Mouse (Mus musculus) embryonic facial prominence, embryonic 13.5 days (tissue): ENCODE measurements at regions not wholly inside any gene's neighbourhood (a gene's known extent, or its start where the extent isn't known, plus 50 kb on each side); places are given as distances from the start of the nearest gene placed in this dataset.

Experiments
- ATAC-seq: fragments of 200-750 bp; cut with Nextera tagmentation; 2 replicates; pipeline ENCODE4 v1.8.0; 2017; ENCODE audit warnings: low read depth; ENCODE audit not compliant: insufficient number of reproducible peaks, insufficient read depth, low FRiP score, low TSS enrichment
- H3K27ac ChIP-seq: fragments of 300-500 bp; sonication (generic); 2 replicates; pipeline ENCODE4 v1.5.1; 2015; ENCODE audit warnings: moderate library complexity, mild to moderate bottlenecking, inconsistent platforms
- H3K27me3 ChIP-seq: fragments of 300-500 bp; sonication (generic); 2 replicates; pipeline ENCODE4 v1.6.1; 2015; ENCODE audit warnings: mild to moderate bottlenecking, inconsistent platforms
- H3K36me3 ChIP-seq: fragments of 300-500 bp; sonication (generic); 2 replicates; pipeline ENCODE4 v1.6.1; 2015; ENCODE audit warnings: mild to moderate bottlenecking, inconsistent platforms
- H3K4me1 ChIP-seq: fragments of 300-500 bp; sonication (generic); 2 replicates; pipeline ENCODE4 v1.6.1; 2015; ENCODE audit warnings: inconsistent platforms
- H3K4me2 ChIP-seq: fragments of 300-500 bp; sonication (generic); 2 replicates; pipeline ENCODE4 v1.6.1; 2015; ENCODE audit warnings: moderate library complexity, mild to moderate bottlenecking, inconsistent platforms
- H3K4me3 ChIP-seq: fragments of 300-500 bp; sonication (generic); 2 replicates; pipeline ENCODE4 v1.5.1; 2015; ENCODE audit warnings: mild to moderate bottlenecking, inconsistent platforms
- H3K9ac ChIP-seq: fragments of 300-500 bp; sonication (generic); 2 replicates; pipeline ENCODE4 v1.6.1; 2015; ENCODE audit warnings: mild to moderate bottlenecking, inconsistent platforms
- H3K9me3 ChIP-seq: fragments of 300-500 bp; sonication (generic); 2 replicates; pipeline ENCODE4 v1.6.1; 2016; ENCODE audit warnings: inconsistent platforms
- WGBS: fragments of 180-500 bp; shearing (Covaris S2); methylation state at CpG from one replicate; pipeline ENCODE4 v1.1.7; 2015; ENCODE audit warnings: mixed read lengths; 5-methylcytosine and 5-hydroxymethylcytosine counted together

DNA sequence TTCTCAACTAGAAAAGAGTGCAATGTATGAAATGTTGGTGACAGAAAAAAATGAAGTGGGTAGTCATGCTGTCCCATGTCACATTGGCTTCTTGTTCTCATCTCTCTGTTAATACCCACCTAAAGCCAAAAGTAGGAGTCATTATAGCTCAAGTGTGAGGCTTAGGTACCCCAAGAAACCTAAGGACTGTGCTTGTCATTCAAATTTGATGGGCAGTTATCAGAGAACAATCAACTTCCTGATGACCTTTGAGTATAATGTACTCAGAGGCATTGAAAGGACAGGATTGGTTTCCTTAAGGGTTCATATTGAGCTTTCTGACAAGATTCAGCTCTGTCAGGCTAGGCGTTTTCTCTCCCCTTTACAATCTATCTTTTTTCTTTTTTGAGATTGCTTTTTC, 231.8 kb upstream of the Atp2b1 start:
- peaks cover 9% of the 10 kb centered on the region for H3K4me1 ChIP-seq
- H3K4me3 ChIP-seq: no peak overlapping the region
- ATAC-seq: no peak
- H3K4me2 ChIP-seq: no peak overlapping the region
- no peaks in the 10 kb centered on the region for H3K27me3 ChIP-seq
- 95% methylated on average over 1 of the region's 1 CpGs for WGBS
- H3K9me3 ChIP-seq: no peaks in the 10 kb centered on the region
- H3K27ac ChIP-seq: no peak overlapping the region
- no peak overlapping the region for H3K9ac ChIP-seq
- H3K36me3 ChIP-seq: no peaks in the 10 kb centered on the region

DNA sequence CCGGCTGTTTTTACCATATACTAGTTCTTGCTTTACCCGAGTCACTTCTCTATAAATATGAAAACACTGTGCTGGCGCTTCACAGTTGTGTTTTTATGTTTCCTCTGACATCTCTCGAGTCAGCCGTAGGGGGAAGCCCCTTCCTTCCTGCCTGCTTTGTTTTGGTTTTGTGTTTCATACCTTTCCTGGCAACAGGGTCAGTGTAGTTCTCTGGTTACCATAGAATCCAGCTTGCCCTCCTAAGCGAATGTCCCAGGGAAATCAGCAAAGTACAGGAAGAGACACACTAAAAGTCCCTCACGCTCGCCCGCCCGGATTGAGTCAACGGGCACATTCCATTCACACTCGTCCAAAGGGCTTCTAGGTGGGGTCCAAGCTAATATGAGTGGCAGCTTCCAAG, 230.0 kb upstream of the Atp2b1 start:
- H3K27me3 ChIP-seq: no peaks in the 10 kb centered on the region
- H3K27ac ChIP-seq: no peak overlapping the region
- peaks cover 9% of the 10 kb centered on the region for H3K4me1 ChIP-seq
- H3K4me2 ChIP-seq: peak overlapping the region; percentile 55
- H3K9ac ChIP-seq: peak overlapping the region; percentile 32; the same call in 1 of the 2 replicates
- H3K36me3 ChIP-seq: no peaks in the 10 kb centered on the region
- ATAC-seq: 0 out of 2 replicates have a peak, but pooled peaks have one; percentile 26
- H3K4me3 ChIP-seq: peak overlapping the region; percentile 31
- 8% methylated on average over 12 of the region's 12 CpGs for WGBS
- H3K9me3 ChIP-seq: no peaks in the 10 kb centered on the region

DNA sequence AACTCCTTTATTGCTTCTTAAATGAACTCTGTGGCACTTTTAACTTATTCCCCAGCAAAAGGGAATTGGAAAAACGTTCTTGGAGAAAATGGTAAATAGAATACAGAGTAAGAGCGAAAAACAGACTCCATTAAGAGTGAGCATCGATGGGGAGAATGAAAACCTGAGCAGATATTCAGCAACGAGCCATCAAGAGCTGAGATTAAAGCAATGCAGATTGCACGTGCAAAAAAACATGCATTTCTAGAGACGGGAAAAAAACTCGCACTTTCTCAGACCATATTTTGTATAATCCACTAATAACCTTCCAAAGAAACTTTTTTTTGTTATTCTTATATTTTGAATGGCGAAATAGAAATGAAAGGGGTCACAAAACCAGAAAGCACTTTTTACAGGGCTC, 229.5 kb upstream of the Atp2b1 start:
- Histone ChIP-seq H3K4me1 (peaks cover 9% of the 10 kb centered on the region), H3K27me3 (no peaks in the 10 kb centered on the region), H3K4me2 (peak overlapping the region; percentile 55), H3K4me3 (peak overlapping the region; percentile 31; the same call in 1 of the 2 replicates), H3K9ac (no peak overlapping the region), H3K27ac (no peak overlapping the region), H3K9me3 (no peaks in the 10 kb centered on the region), H3K36me3 (no peaks in the 10 kb centered on the region)
- WGBS: 54% methylated on average over 8 of the region's 8 CpGs
- ATAC-seq: no peak

DNA sequence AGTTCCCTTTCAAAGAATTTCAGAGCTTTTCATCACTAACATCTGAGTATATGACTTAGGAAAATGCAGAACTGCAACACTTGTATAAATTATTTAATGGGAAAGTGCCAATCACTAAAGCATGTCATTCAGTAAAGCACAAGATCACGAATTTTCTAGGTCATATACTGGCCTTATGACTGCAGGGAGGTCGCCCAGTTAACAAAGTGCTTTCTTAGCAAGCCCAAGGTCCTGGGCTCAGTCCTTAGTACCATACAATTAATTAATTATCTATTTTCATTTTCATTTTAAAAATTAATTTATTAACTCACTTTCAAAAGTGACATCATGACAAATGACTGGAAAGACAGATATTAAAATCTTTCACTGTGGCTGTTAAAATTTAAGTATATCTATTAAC, 228.5 kb upstream of the Atp2b1 start:
- no peaks in the 10 kb centered on the region for H3K9me3 ChIP-seq
- no peak for ATAC-seq
- H3K27ac ChIP-seq: no peak overlapping the region
- no peak overlapping the region for H3K4me2 ChIP-seq
- peaks cover 9% of the 10 kb centered on the region for H3K4me1 ChIP-seq
- no peak overlapping the region for H3K9ac ChIP-seq
- 72% methylated on average over 2 of the region's 2 CpGs for WGBS
- no peak overlapping the region for H3K4me3 ChIP-seq
- H3K36me3 ChIP-seq: no peaks in the 10 kb centered on the region
- no peaks in the 10 kb centered on the region for H3K27me3 ChIP-seq

DNA sequence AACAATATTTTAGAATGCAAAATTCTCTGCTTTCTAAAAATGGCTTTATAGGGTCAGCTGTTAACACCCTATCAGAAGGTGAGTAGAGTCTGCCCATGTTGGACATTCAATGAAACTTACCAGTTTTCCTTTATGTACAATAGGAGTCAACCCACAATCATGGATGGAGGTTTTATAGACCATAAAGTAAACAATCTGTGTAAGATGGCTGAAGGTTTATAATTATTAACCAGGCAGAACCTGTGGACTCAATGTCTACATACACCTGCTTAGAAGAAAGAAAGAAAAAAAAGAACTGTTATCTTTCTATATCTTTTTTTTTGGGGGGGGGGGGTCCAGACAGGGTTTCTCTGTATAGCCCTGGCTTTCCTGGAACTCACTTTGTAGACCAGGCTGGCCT, 227.8 kb upstream of the Atp2b1 start:
- ATAC-seq: no peak
- H3K9ac ChIP-seq: no peak overlapping the region
- H3K36me3 ChIP-seq: no peaks in the 10 kb centered on the region

DNA sequence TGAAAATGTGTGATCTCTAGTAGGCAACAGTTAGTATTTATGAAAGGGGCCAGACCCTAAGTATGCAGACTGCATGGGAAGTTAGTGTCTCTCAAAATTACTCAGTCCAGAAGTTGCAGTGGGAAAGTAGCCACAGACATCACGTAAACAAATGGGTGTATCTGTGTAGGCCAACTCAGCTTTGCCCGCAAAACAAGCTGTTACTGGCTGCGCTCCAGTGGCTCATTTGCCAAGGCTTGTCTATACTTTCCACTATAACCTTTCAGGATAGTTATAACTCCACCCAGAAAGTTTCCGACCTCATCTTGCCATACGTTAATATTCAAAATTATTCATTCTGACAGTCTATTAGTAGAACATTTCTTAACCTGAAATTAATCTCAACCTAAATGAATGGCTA, 222.4 kb upstream of the Atp2b1 start:
- Histone ChIP-seq H3K27ac (no peak overlapping the region), H3K4me3 (no peak overlapping the region), H3K4me2 (no peak overlapping the region), H3K9me3 (no peaks in the 10 kb centered on the region), H3K9ac (no peak overlapping the region), H3K27me3 (no peaks in the 10 kb centered on the region), H3K36me3 (no peaks in the 10 kb centered on the region), H3K4me1 (no peaks in the 10 kb centered on the region)
- no peak for ATAC-seq
- WGBS: 79% methylated on average over 5 of the region's 5 CpGs

More for the DNA sequence above, 227.8 kb upstream of the Atp2b1 start:
- Histone ChIP-seq H3K4me1 (peaks cover 9% of the 10 kb centered on the region), H3K4me3 (no peak overlapping the region), H3K27me3 (no peaks in the 10 kb centered on the region), H3K27ac (no peak overlapping the region), H3K4me2 (no peak overlapping the region), H3K9me3 (no peaks in the 10 kb centered on the region)

DNA sequence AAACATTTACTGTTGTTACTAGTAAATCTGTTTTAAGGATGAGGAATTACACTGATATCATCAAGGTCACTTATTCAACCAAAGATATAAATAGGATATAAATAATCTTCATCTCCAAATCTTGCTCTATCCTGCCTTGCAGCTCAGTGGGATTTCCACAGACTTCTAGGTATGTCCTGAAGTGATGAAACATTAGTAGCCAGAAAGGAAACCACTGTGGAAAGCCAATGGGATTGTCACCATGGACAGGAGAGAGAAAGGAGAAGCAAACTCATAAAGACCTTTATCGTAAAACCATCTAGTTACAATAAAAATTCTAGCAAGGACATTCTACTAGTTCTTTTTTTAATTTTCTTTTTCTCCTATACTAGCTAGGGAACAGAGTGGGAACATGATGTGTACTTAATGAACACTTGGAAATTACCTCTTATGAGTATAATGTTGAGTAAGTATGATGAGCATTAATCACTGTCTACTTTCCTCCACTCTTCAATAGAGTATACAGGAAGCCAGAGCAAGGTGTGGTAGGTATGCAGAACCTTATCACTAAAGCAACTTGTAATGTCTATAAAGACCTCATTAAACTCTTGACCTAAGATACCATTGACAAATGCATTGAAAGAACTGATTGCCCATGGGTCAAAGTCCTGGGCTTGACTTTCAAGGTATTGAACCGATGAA, 219.4 kb upstream of the Atp2b1 start:
- Histone ChIP-seq H3K36me3 (no peaks in the 10 kb centered on the region), H3K9me3 (no peaks in the 10 kb centered on the region), H3K27ac (no peak overlapping the region), H3K9ac (no peak overlapping the region), H3K4me2 (no peak overlapping the region), H3K4me1 (no peaks in the 10 kb centered on the region), H3K4me3 (no peak overlapping the region), H3K27me3 (no peaks in the 10 kb centered on the region)
- 91% methylated on average over 2 of the region's 2 CpGs for WGBS
- no peak for ATAC-seq

DNA sequence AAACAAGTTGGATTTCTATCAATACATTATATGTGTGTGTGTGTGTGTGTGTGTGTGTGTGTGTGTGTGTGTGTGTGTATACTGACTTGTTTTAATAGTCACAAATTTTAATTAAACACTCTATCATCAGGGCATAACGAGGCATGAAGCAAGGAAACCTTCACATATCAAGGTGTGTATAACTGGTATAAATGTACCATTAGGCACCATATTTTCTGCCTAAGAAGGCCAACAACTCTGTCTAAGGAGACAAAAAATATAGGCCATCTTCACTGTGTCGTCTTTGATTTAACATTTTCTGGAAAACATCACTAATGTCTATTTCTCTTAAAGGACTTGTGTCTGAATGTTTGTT, 218.9 kb upstream of the Atp2b1 start:
- 93% methylated on average over 2 of the region's 2 CpGs for WGBS
- H3K9ac ChIP-seq: no peak overlapping the region
- H3K4me1 ChIP-seq: no peaks in the 10 kb centered on the region
- no peak overlapping the region for H3K27ac ChIP-seq
- no peak overlapping the region for H3K4me3 ChIP-seq
- no peak for ATAC-seq
- no peaks in the 10 kb centered on the region for H3K36me3 ChIP-seq
- no peaks in the 10 kb centered on the region for H3K27me3 ChIP-seq
- no peaks in the 10 kb centered on the region for H3K9me3 ChIP-seq
- no peak overlapping the region for H3K4me2 ChIP-seq

DNA sequence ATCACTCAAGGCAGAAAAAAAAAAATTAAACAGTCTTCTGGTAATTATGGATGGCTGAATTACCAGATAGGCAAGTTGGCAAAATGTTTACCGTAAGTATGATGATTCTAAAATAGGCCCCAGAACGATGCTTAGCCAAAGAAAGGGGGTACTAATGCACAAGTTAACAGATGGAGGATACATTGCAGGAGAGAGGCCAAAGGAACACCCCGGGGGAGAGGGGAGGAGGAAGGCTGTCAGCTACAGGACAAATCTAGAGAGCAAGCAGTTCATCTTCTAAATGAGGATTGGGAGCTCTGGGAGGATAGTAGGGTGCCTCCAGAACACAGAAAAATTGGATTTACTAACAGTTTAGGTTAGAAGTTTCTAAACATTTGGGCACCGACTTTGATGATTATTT, 216.3 kb upstream of the Atp2b1 start:
- Histone ChIP-seq H3K36me3 (no peaks in the 10 kb centered on the region), H3K9ac (no peak overlapping the region), H3K4me3 (no peak overlapping the region), H3K27ac (no peak overlapping the region), H3K4me2 (no peak overlapping the region), H3K4me1 (no peaks in the 10 kb centered on the region), H3K27me3 (no peaks in the 10 kb centered on the region), H3K9me3 (no peaks in the 10 kb centered on the region)
- 77% methylated on average over 4 of the region's 4 CpGs for WGBS
- ATAC-seq: no peak

DNA sequence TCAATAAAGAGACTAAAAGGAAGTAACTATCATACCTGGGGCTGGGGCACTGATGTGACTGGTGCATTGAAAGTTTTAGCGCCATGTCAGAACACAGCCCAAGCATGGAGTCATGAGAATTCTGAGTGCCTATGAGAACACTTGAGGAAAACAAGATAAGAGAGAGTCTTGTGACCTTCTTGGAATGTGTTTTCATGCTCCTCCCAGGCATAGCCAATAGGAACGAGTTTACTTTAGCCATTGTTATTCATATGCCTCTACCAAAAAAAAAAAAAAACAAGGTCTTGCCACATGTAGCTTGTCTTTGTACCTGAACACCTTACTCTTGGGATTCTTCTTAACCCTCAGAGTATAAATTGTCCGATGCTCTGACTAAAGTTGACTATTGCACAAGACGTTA, 214.6 kb upstream of the Atp2b1 start:
- H3K27me3 ChIP-seq: no peaks in the 10 kb centered on the region
- H3K4me2 ChIP-seq: no peak overlapping the region
- no peak for ATAC-seq
- no peaks in the 10 kb centered on the region for H3K36me3 ChIP-seq
- no peaks in the 10 kb centered on the region for H3K4me1 ChIP-seq
- H3K9ac ChIP-seq: no peak overlapping the region
- H3K4me3 ChIP-seq: no peak overlapping the region
- no peaks in the 10 kb centered on the region for H3K9me3 ChIP-seq
- 91% methylated on average over 4 of the region's 4 CpGs for WGBS
- H3K27ac ChIP-seq: no peak overlapping the region

DNA sequence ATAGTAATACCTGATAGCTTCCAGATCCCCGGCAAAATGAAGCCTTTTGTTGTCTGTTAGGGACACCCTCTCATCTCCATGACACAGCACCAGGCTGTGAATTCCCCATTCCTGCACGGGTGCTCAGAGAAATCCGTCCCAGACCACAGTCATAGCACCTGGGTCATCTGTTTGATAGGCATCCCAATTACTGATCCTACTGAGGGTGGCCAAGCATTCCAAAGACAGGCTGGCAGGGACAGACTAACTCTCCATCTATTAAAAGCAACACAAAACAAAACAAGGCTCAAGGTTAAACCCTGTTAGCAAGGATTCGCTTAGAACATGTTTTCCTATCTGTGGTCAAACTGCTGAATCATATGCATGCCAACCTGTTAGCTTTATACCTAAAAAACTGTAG, 213.8 kb upstream of the Atp2b1 start:
- H3K9ac ChIP-seq: no peak overlapping the region
- H3K27ac ChIP-seq: no peak overlapping the region
- H3K4me3 ChIP-seq: no peak overlapping the region
- H3K9me3 ChIP-seq: no peaks in the 10 kb centered on the region
- WGBS: 50% methylated on average over 4 of the region's 4 CpGs
- no peaks in the 10 kb centered on the region for H3K27me3 ChIP-seq
- no peaks in the 10 kb centered on the region for H3K4me1 ChIP-seq
- H3K4me2 ChIP-seq: no peak overlapping the region
- ATAC-seq: no peak
- no peaks in the 10 kb centered on the region for H3K36me3 ChIP-seq

DNA sequence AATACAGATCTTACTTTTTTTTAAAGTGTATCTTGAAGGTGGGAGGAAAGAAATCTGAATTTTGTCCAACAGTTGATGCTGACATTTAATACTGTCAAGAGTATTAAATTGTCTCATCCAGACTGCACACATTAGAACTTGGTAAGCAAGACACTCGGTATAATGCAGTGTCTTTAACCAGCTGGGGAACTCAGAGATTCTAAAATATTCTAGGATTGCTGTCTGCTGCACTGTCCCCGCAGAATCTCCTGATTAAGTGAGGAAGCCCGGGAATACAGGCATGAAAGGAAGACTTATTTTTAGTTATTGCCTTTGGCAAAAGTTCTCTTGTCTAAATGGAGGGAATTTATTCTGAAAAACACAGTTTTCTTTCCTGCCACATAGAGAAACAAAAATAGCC, 212.9 kb upstream of the Atp2b1 start:
- WGBS: 23% methylated on average over 3 of the region's 3 CpGs

More for the DNA sequence above, 212.9 kb upstream of the Atp2b1 start:
- Histone ChIP-seq H3K9me3 (no peaks in the 10 kb centered on the region), H3K27ac (no peak overlapping the region), H3K4me3 (no peak overlapping the region), H3K9ac (no peak overlapping the region), H3K4me2 (no peak overlapping the region), H3K36me3 (no peaks in the 10 kb centered on the region), H3K27me3 (no peaks in the 10 kb centered on the region), H3K4me1 (no peaks in the 10 kb centered on the region)
- no peak for ATAC-seq
